Mouse (Mus musculus) megakaryocyte-erythroid progenitor cell, adult 5 weeks (primary cell): ENCODE results near the gene Grrp1. TPM values are rescaled to one million over a fixed set of nuclear protein-coding genes. Genes with fewer than 3 reads are reported as not detected.

Experiments
- polyA plus RNA-seq: library from polyadenylated mRNA; stranded (reverse); fragments of >175 nt; gene quantifications from 2 replicates; pipeline ENCODE4 v1.2.3, GENCODE M21; 2012

Grrp1 gene
- 0.43 and 0.83 TPM in 2 replicates for polyA plus RNA-seq

GRCm38 (mm10) chr4:134253722-134254324 lies at the start of gene Grrp1:
Gene Grrp1 (minus strand): TSS chr4:134254106.

DNA sequence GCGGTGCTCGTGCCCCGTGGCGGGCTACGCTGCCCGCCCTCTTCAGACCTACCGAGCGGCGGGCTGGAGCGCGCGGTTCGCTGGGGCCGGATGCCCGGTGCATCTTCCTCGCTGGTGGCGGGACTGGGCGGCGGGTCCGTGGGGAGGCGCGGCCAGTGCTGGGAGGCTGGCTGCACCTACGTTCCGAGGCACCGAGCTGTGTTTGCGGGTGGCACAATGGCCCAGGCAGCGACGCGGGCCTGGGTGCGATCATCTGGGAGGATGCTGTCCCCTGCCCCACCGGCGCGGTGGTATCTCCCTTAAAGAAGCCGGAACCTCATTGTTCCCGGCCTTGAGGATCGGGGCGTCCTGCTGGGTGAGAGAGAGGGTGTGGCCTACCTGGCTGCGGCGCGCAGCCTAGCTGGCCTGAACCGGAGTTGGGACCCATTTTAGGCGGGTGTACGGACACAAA lies 33.7 kb upstream of the Grrp1 start, which contains the start of gene Pdik1l:
Gene Pdik1l (minus strand): TSS at position 321 of the 451 bp plus-strand sequence.

GRCm38 (mm10) chr4:134246719-134247258 lies 7.1 kb downstream of the Grrp1 start, which contains the start of gene Gm30191:
Gene Gm30191 (plus strand): TSS chr4:134246935.

DNA sequence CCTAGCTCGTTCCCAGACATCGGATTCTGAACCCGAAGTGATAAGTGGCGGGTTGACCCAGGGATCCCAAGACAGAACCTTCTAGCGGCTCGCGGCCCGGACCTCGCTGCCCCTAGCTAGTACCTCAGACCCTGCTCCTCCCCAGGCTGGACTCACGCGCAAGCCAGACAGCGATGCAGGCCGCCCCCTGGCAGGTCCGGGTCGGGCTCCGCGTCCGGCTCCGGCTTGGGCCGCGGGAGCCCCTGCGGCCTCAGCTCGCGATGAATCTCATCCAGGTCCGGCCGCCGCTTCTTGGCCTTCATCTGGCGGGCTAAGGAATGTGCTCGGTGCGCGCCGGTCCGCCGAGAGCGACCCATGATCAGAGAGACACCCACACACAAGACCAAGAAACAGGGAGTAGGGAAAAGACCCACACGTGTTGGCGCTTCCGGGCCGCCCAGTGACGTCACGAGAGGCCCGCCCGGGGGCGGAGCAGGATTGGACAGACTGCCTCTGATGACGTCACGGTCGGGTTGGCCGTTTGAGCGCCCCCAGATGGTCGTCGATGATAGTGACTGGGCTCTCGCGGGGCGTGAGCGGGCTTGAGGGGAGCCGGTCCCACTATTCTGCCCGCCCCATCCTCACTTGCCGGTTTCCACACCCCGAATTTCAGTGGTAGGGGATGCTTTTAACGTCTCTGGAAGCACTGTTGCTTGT lies 8.6 kb downstream of the Grrp1 start, which contains the start of gene Zfp593:
Gene Zfp593 (minus strand): TSS at position 445 of the 696 bp plus-strand sequence.

GRCm38 (mm10) chr4:134243516-134244250 lies 10.2 kb downstream of the Grrp1 start, which contains the start of gene E130218I03Rik:
Gene E130218I03Rik (plus strand): TSS chr4:134243662.

GRCm38 (mm10) chr4:134238279-134238651 lies 15.6 kb downstream of the Grrp1 start, which contains the start of gene Cnksr1:
Gene Cnksr1 (minus strand): TSS chr4:134238399.

GRCm38 (mm10) chr4:134227194-134227593 lies 26.7 kb downstream of the Grrp1 start, which contains the start of gene Catsper4:
Gene Catsper4 (minus strand): TSS chr4:134227383.

DNA sequence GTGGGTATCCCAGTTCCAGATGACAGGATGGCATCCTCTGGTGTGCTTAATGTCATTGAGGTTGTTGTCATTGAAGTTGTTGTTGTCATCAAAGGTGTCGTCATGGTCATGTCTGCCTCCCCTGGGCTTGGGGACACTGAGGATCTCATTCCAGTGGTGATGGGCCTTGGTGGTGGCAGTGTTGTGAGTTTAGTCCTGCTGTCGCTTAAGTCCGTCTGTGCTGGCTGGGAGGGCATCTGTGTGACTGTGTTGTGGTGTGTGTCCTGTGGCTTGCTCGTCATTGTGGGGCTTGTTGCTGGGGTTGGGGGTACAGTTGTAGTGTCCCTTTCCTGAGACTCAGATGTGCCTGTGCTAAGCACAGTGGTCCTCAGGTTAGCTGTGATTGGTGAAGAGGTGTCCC lies 51.0 kb downstream of the Grrp1 start, which contains the start of gene Gm7534:
Gene Gm7534 (minus strand): TSS at position 101 of the 400 bp plus-strand sequence.

Other genes starting within 250 kb of the Grrp1 start
- 0.30 and 0.51 TPM in 2 replicates for gene Lin28a, start 235.3 kb downstream of the Grrp1 start, polyA plus RNA-seq
- 0.15 TPM in 1 of 2 replicates, not detected in the other for gene Zfp683, start 200.3 kb downstream of the Grrp1 start, polyA plus RNA-seq
- 1.4 and 2.4 TPM in 2 replicates for gene Crybg2, start 193.3 kb downstream of the Grrp1 start, polyA plus RNA-seq
- 131 and 232 TPM in 2 replicates for gene Cd52, start 159.0 kb downstream of the Grrp1 start, polyA plus RNA-seq
- gene Ubxn11, start 151.5 kb downstream of the Grrp1 start, polyA plus RNA-seq = 33.5 and 39.3 TPM in 2 replicates
- gene Sh3bgrl3, start 125.3 kb downstream of the Grrp1 start, polyA plus RNA-seq = 886 and 1,036 TPM in 2 replicates
- gene Cep85, start 67.0 kb downstream of the Grrp1 start, polyA plus RNA-seq = 41.4 and 47.6 TPM in 2 replicates
- gene Gm7534, start 51.1 kb downstream of the Grrp1 start, polyA plus RNA-seq = not detected in 2 replicates
- not detected in 2 replicates for gene Catsper4, start 26.7 kb downstream of the Grrp1 start, polyA plus RNA-seq
- gene Cnksr1, start 15.7 kb downstream of the Grrp1 start, polyA plus RNA-seq = 0.23 and 0.50 TPM in 2 replicates
- gene E130218I03Rik, start 10.4 kb downstream of the Grrp1 start, polyA plus RNA-seq = 0.10 and 0.25 TPM in 2 replicates
- 60.4 and 65.0 TPM in 2 replicates for gene Zfp593, start 8.5 kb downstream of the Grrp1 start, polyA plus RNA-seq
- not detected in 2 replicates for gene Gm30191, start 7.2 kb downstream of the Grrp1 start, polyA plus RNA-seq
- 1.9 and 3.0 TPM in 2 replicates for gene Pdik1l, start 33.8 kb upstream of the Grrp1 start, polyA plus RNA-seq
- not detected in 2 replicates for gene Trim63, start 61.0 kb upstream of the Grrp1 start, polyA plus RNA-seq
- gene Slc30a2, start 89.1 kb upstream of the Grrp1 start, polyA plus RNA-seq = 0.09 and 0.11 TPM in 2 replicates
- 0.08 TPM in 1 of 2 replicates, not detected in the other for gene Extl1, start 129.7 kb upstream of the Grrp1 start, polyA plus RNA-seq
- 9.7 and 16.6 TPM in 2 replicates for gene Pafah2, start 142.2 kb upstream of the Grrp1 start, polyA plus RNA-seq
- gene Stmn1, start 214.2 kb upstream of the Grrp1 start, polyA plus RNA-seq = 421 and 705 TPM in 2 replicates
- gene Paqr7, start 242.6 kb upstream of the Grrp1 start, polyA plus RNA-seq = 11.8 and 24.3 TPM in 2 replicates